Mouse (Mus musculus) limb, embryonic 13.5 days (tissue): Measurements from ENCODE around the gene Lactbl1. TPM values are rescaled to one million over a fixed set of nuclear protein-coding genes. Genes with fewer than 3 reads are reported as not detected.
A peak's percentile ranks its signal among the peaks of the same experiment; 100 is the strongest.

Experiments
- ATAC-seq: fragments of 200-750 bp; cut with Nextera tagmentation; 2 replicates; pipeline ENCODE4 v1.8.0; 2017; ENCODE audit warnings: low read depth, moderate number of reproducible peaks, moderate TSS enrichment; ENCODE audit not compliant: low FRiP score
- H3K27ac ChIP-seq: fragments of 300-500 bp; sonication (generic); 2 replicates; pipeline ENCODE4 v1.5.1; 2015; ENCODE audit warnings: inconsistent platforms, mild to moderate bottlenecking, moderate library complexity
- H3K27me3 ChIP-seq: fragments of 300-500 bp; sonication (generic); 2 replicates; pipeline ENCODE4 v1.6.1; 2015; ENCODE audit warnings: mild to moderate bottlenecking, inconsistent platforms
- H3K36me3 ChIP-seq: fragments of 300-500 bp; sonication (generic); 2 replicates; pipeline ENCODE4 v1.6.1; 2015; ENCODE audit warnings: inconsistent platforms, mild to moderate bottlenecking, moderate library complexity
- H3K4me1 ChIP-seq: fragments of 300-500 bp; sonication (generic); 2 replicates; pipeline ENCODE4 v1.6.1; 2015; ENCODE audit warnings: inconsistent platforms
- H3K4me2 ChIP-seq: fragments of 300-500 bp; sonication (generic); replicated peaks from 2 replicates; pipeline ENCODE4 v1.6.1; 2015; ENCODE audit warnings: inconsistent platforms, mild to moderate bottlenecking, moderate library complexity
- H3K4me3 ChIP-seq: fragments of 300-500 bp; sonication (generic); 2 replicates; pipeline ENCODE4 v1.5.1; 2015; ENCODE audit warnings: moderate library complexity, mild to moderate bottlenecking, inconsistent platforms
- H3K9ac ChIP-seq: fragments of 300-500 bp; sonication (generic); 2 replicates; pipeline ENCODE4 v1.6.1; 2015; ENCODE audit warnings: mild to moderate bottlenecking, inconsistent platforms
- H3K9me3 ChIP-seq: fragments of 300-500 bp; sonication (generic); 2 replicates; pipeline ENCODE4 v1.6.1; 2016; ENCODE audit warnings: inconsistent platforms
- WGBS: fragments of 180-500 bp; shearing (Covaris S2); methylation state at CpG from one replicate; pipeline ENCODE4 v1.1.7; 2015; 5-methylcytosine and 5-hydroxymethylcytosine counted together
- polyA plus RNA-seq: library from polyadenylated mRNA; unstranded; fragments of >200 nt; fragmentation: Nextera tagmentation; extraction: Ambion mirVana; gene quantifications from 2 replicates; pipeline ENCODE4 v1.2.1, GENCODE M21; 2015

Lactbl1 gene
- polyA plus RNA-seq, 1 experiment from 2014 or later, result 0.05 TPM

- Histone ChIP-seq H3K4me1 (peaks cover 13% of the 10 kb centered on the region), H3K4me2 (peak within 1 kb of the TSS; percentile 69), H3K27me3 (no peaks in the 10 kb centered on the region), H3K36me3 (no peaks in the 10 kb centered on the region; the same call in 1 of the 2 replicates), H3K4me3 (peak within 1 kb of the TSS; percentile 98), H3K27ac (peak within 1 kb of the TSS; percentile 91), H3K9me3 (no peaks in the 10 kb centered on the region), H3K9ac (peak within 1 kb of the TSS; percentile 100)
- WGBS, result under 1% methylated on average over 37 of the region's 45 CpGs
- ATAC-seq, result peak; percentile 82
Measured at GRCm38 (mm10) chr4:136602568-136602967, 19.9 kb upstream of the Lactbl1 start, which contains the start of gene Kdm1a. Kdm1a (minus strand) TSS chr4:136602723.

- no peak overlapping the region for H3K27ac ChIP-seq
- H3K9me3 ChIP-seq, result no peaks in the 10 kb centered on the region
- ATAC-seq, result no peak
- H3K9ac ChIP-seq, result no peak overlapping the region
- WGBS, result 89% methylated on average over 19 of the region's 19 CpGs
- peaks cover 4% of the 10 kb centered on the region for H3K4me1 ChIP-seq
- H3K4me3 ChIP-seq, result no peak overlapping the region
- no peak overlapping the region for H3K4me2 ChIP-seq
- H3K27me3 ChIP-seq, result no peaks in the 10 kb centered on the region
- H3K36me3 ChIP-seq, result no peaks in the 10 kb centered on the region
Measured at GRCm38 (mm10) chr4:136605756-136606485, 16.5 kb upstream of the Lactbl1 start.

- H3K4me1 ChIP-seq, result no peaks in the 10 kb centered on the region
- H3K9ac ChIP-seq, result no peak within 1 kb of the TSS
- no peaks in the 10 kb centered on the region for H3K27me3 ChIP-seq
- H3K9me3 ChIP-seq, result no peaks in the 10 kb centered on the region
- H3K36me3 ChIP-seq, result no peaks in the 10 kb centered on the region
- no peak within 1 kb of the TSS for H3K4me3 ChIP-seq
- no peak within 1 kb of the TSS for H3K4me2 ChIP-seq
- 72% methylated on average over 4 of the region's 4 CpGs for WGBS
- ATAC-seq, result no peak
- no peak within 1 kb of the TSS for H3K27ac ChIP-seq
Measured at GRCm38 (mm10) chr4:136610387-136610856, 12.0 kb upstream of the Lactbl1 start, which contains the start of gene Tex46. Tex46 (plus strand) TSS chr4:136610437.

GRCm38 (mm10) chr4:136613657-136614056 is 8.8 kb upstream of the Lactbl1 start:
- no peak overlapping the region for H3K9ac ChIP-seq
- H3K9me3 ChIP-seq, result no peaks in the 10 kb centered on the region
- H3K36me3 ChIP-seq, result no peaks in the 10 kb centered on the region
- H3K4me1 ChIP-seq, result no peaks in the 10 kb centered on the region
- WGBS, result 55% methylated on average over 7 of the region's 7 CpGs
- H3K27ac ChIP-seq, result no peak overlapping the region
- no peak for ATAC-seq
- H3K4me3 ChIP-seq, result no peak overlapping the region
- no peaks in the 10 kb centered on the region for H3K27me3 ChIP-seq
- no peak overlapping the region for H3K4me2 ChIP-seq

- Histone ChIP-seq H3K9ac (no peak overlapping the region), H3K4me3 (no peak overlapping the region), H3K9me3 (no peaks in the 10 kb centered on the region), H3K36me3 (no peaks in the 10 kb centered on the region), H3K27ac (no peak overlapping the region), H3K27me3 (0 out of 2 replicates have a peak, but pooled peaks cover 7% of the 10 kb centered on the region), H3K4me1 (no peaks in the 10 kb centered on the region), H3K4me2 (no peak overlapping the region)
- WGBS, result 0% methylated on average over 1 of the region's 1 CpGs
- peak; percentile 40; the same call in 1 of the 2 replicates for ATAC-seq
Measured at GRCm38 (mm10) chr4:136621336-136621735, 1.1 kb upstream of the Lactbl1 start.

GRCm38 (mm10) chr4:136621956-136622355 is 465 bp upstream of the Lactbl1 start:
- Histone ChIP-seq H3K27me3 (0 out of 2 replicates have a peak, but pooled peaks cover 7% of the 10 kb centered on the region), H3K4me1 (no peaks in the 10 kb centered on the region), H3K4me3 (no peak overlapping the region), H3K9me3 (no peaks in the 10 kb centered on the region), H3K27ac (no peak overlapping the region), H3K9ac (no peak overlapping the region), H3K36me3 (no peaks in the 10 kb centered on the region), H3K4me2 (no peak overlapping the region)
- ATAC-seq, result no peak
- WGBS, result 46% methylated on average over 5 of the region's 5 CpGs

GRCm38 (mm10) chr4:136626590-136626989 is 4.2 kb downstream of the Lactbl1 start:
- Histone ChIP-seq H3K4me3 (no peak overlapping the region), H3K27ac (no peak overlapping the region), H3K27me3 (0 out of 2 replicates have a peak, but pooled peaks cover 5% of the 10 kb centered on the region), H3K4me1 (no peaks in the 10 kb centered on the region), H3K9me3 (no peaks in the 10 kb centered on the region), H3K9ac (no peak overlapping the region), H3K36me3 (no peaks in the 10 kb centered on the region), H3K4me2 (no peak overlapping the region)
- no peak for ATAC-seq
- WGBS, result 75% methylated on average over 6 of the region's 6 CpGs

- Histone ChIP-seq H3K4me3 (no peak overlapping the region), H3K9me3 (peaks cover 9% of the 10 kb centered on the region; the same call in 1 of the 2 replicates), H3K4me1 (no peaks in the 10 kb centered on the region), H3K27me3 (peaks cover 11% of the 10 kb centered on the region), H3K27ac (no peak overlapping the region), H3K9ac (no peak overlapping the region), H3K4me2 (no peak overlapping the region), H3K36me3 (no peaks in the 10 kb centered on the region)
- ATAC-seq, result no peak
- WGBS, result 81% methylated on average over 11 of the region's 11 CpGs
Measured at GRCm38 (mm10) chr4:136631237-136631994, 9.0 kb downstream of the Lactbl1 start.

- Histone ChIP-seq H3K36me3 (no peaks in the 10 kb centered on the region), H3K27me3 (peaks cover 52% of the 10 kb centered on the region), H3K4me1 (peaks cover 11% of the 10 kb centered on the region; the same call in 1 of the 2 replicates), H3K4me2 (no peak overlapping the region), H3K4me3 (no peak overlapping the region), H3K27ac (no peak overlapping the region), H3K9ac (no peak overlapping the region), H3K9me3 (peaks cover 9% of the 10 kb centered on the region; the same call in 1 of the 2 replicates)
- no peak for ATAC-seq
Measured at GRCm38 (mm10) chr4:136635995-136636394, 13.6 kb downstream of the Lactbl1 start.

- no peak for ATAC-seq
- peaks cover 52% of the 10 kb centered on the region for H3K27me3 ChIP-seq
- no peak overlapping the region for H3K9ac ChIP-seq
- WGBS, result 55% methylated on average over 5 of the region's 5 CpGs
- no peak overlapping the region for H3K4me2 ChIP-seq
- no peak overlapping the region for H3K27ac ChIP-seq
- H3K4me1 ChIP-seq, result peaks cover 11% of the 10 kb centered on the region; the same call in 1 of the 2 replicates
- no peaks in the 10 kb centered on the region for H3K36me3 ChIP-seq
- H3K4me3 ChIP-seq, result no peak overlapping the region
- H3K9me3 ChIP-seq, result peaks cover 9% of the 10 kb centered on the region; the same call in 1 of the 2 replicates
Measured at GRCm38 (mm10) chr4:136636511-136636910, 14.1 kb downstream of the Lactbl1 start.

- peak overlapping the region; percentile 59 for H3K4me3 ChIP-seq
- H3K27me3 ChIP-seq, result peaks cover 52% of the 10 kb centered on the region
- ATAC-seq, result peak; percentile 18; the same call in 1 of the 2 replicates
Measured at GRCm38 (mm10) chr4:136636983-136637562, 14.7 kb downstream of the Lactbl1 start.

More at GRCm38 (mm10) chr4:136636983-136637562, 14.7 kb downstream of the Lactbl1 start:
- peak overlapping the region; percentile 71 for H3K9ac ChIP-seq
- H3K4me1 ChIP-seq, result peaks cover 11% of the 10 kb centered on the region; the same call in 1 of the 2 replicates
- H3K9me3 ChIP-seq, result peaks cover 9% of the 10 kb centered on the region; the same call in 1 of the 2 replicates
- no peak overlapping the region for H3K27ac ChIP-seq
- H3K4me2 ChIP-seq, result peak overlapping the region; percentile 92
- H3K36me3 ChIP-seq, result no peaks in the 10 kb centered on the region
- whole genome bisulfite sequencing, result 14% methylated on average over 37 of the region's 37 CpGs
